In genomic region chr16:85900702-85901580, GRCm38 (mm10) we compare ENCODE assay signal across 8 mouse cellular contexts. TPM values are rescaled to one million over a fixed set of nuclear protein-coding genes. Genes with fewer than 3 reads are reported as not detected.
DNase-seq lines count a peak whose midpoint lies in the region; ATAC-seq and TF ChIP-seq lines count a peak whose summit lies in the region.

No protein-coding gene starts in this region.

- H3K9ac ChIP-seq in intestine, postnatal 0 days (ENCODE audit: low read depth, low read length), result peak overlapping the region; percentile 46
- H3K9ac ChIP-seq in liver, embryonic 11.5 days (ENCODE audit: low read depth, low read length), result no peak overlapping the region

- H3K79me2 ChIP-seq in myocyte (ENCODE audit: control insufficient read depth, insufficient read depth), result peaks cover 6% of the 10 kb centered on the region

- peak overlapping the region; percentile 71 for H3K4me2 ChIP-seq in intestine, postnatal 0 days (replicated peaks; ENCODE audit: low read depth)
- H3K4me2 ChIP-seq in liver, embryonic 11.5 days, result peak overlapping the region; percentile 61
- H3K4me2 ChIP-seq in myocyte (ENCODE audit: low read depth), result peak overlapping the region; percentile 83

- no peak for TF ChIP-seq POLR2A in cerebellum, adult 2 months (IDR thresholded peaks at IDR 0.05; ENCODE audit: borderline replicate concordance, insufficient read depth, low read length)
- TF ChIP-seq POLR2A in myocyte (IDR thresholded peaks at IDR 0.05; ENCODE audit: insufficient read length, low read depth), result peak; percentile 95

- no peaks in the 10 kb centered on the region; the same call in 1 of the 2 replicates for H3K4me1 ChIP-seq in cerebellum, adult 2 months (ENCODE audit: control insufficient read depth, insufficient read depth, low read length)
- no peaks in the 10 kb centered on the region for H3K4me1 ChIP-seq in intestine, postnatal 0 days (replicated peaks; ENCODE audit: control insufficient read depth, insufficient read depth, low read length)
- peaks cover 6% of the 10 kb centered on the region; the same call in 1 of the 2 replicates for H3K4me1 ChIP-seq in liver, embryonic 11.5 days (replicated peaks; ENCODE audit: control insufficient read depth, insufficient read depth, low read length)

- no peak for TF ChIP-seq CTCF in cerebellum, adult 2 months (IDR thresholded peaks at IDR 0.05; ENCODE audit: borderline replicate concordance, insufficient read depth, low read depth, low read length)
- TF ChIP-seq CTCF in intestine, postnatal 0 days (IDR thresholded peaks at IDR 0.05; ENCODE audit: low read depth), result no peak

- no peak overlapping the region for H3K27ac ChIP-seq in cerebellum, adult 2 months (ENCODE audit: insufficient read depth, low read length)
- H3K27ac ChIP-seq in intestine, postnatal 0 days (ENCODE audit: low read depth, low read length), result no peak overlapping the region
- H3K27ac ChIP-seq in liver, embryonic 11.5 days (ENCODE audit: low read depth, low read length), result no peak overlapping the region

- no peaks in the 10 kb centered on the region for H3K27me3 ChIP-seq in cerebellum, adult 2 months (ENCODE audit: control insufficient read depth, insufficient read depth, low read length)
- peaks cover 27% of the 10 kb centered on the region; the same call in 1 of the 2 replicates for H3K27me3 ChIP-seq in intestine, postnatal 0 days (replicated peaks; ENCODE audit: control insufficient read depth, insufficient read depth, low read length)
- H3K27me3 ChIP-seq in liver, embryonic 11.5 days (replicated peaks; ENCODE audit: control insufficient read depth, insufficient read depth, low read length), result peaks cover 40% of the 10 kb centered on the region
- no peaks in the 10 kb centered on the region for H3K27me3 ChIP-seq in myocyte (ENCODE audit: control insufficient read depth, insufficient read depth, insufficient read length)

- DNase-seq in cerebellum, adult 2 months, result peak; percentile 26 to 49
- DNase-seq in cerebellum, adult 9-10 months, result no peak
- peak; percentile 69 for DNase-seq in embryo, embryonic 11 days
- peak; percentile 98 for DNase-seq in heart, adult 11 months
- DNase-seq in liver, embryonic 11.5 days (ENCODE audit: low spot score), result peak; percentile 55
- DNase-seq in urinary bladder, adult 18-20 months (ENCODE audit: low spot score in 2 of 2), result peak; percentile 25 to 38

- ATAC-seq in intestine, postnatal 0 days, result no peak
- ATAC-seq in liver, embryonic 11.5 days (replicated peaks; ENCODE audit: low FRiP score), result 0 out of 2 replicates have a peak, but pooled peaks have one; percentile 41

- H3K9me3 ChIP-seq in intestine, postnatal 0 days (ENCODE audit: control insufficient read depth), result no peaks in the 10 kb centered on the region
- H3K9me3 ChIP-seq in liver, embryonic 11.5 days (ENCODE audit: control insufficient read depth, low read length), result no peaks in the 10 kb centered on the region

- H3K36me3 ChIP-seq in intestine, postnatal 0 days (ENCODE audit: control insufficient read depth, insufficient read depth), result no peaks in the 10 kb centered on the region
- no peaks in the 10 kb centered on the region for H3K36me3 ChIP-seq in liver, embryonic 11.5 days (ENCODE audit: control insufficient read depth, insufficient read depth, low read length)
- H3K36me3 ChIP-seq in myocyte (ENCODE audit: control insufficient read depth, insufficient read depth), result no peaks in the 10 kb centered on the region

- H3K4me3 ChIP-seq in cerebellum, adult 2 months (replicated peaks; ENCODE audit: insufficient read depth, low read depth, low read length), result peak overlapping the region; percentile 69
- H3K4me3 ChIP-seq in intestine, postnatal 0 days (ENCODE audit: low read depth, low read length), result peak overlapping the region; percentile 58
- H3K4me3 ChIP-seq in liver, embryonic 11.5 days (ENCODE audit: low read depth, low read length), result peak overlapping the region; percentile 52
- H3K4me3 ChIP-seq in myocyte, result peak overlapping the region; percentile 55

- peak overlapping the region; percentile 6 for H3ac ChIP-seq in myocyte (ENCODE audit: control insufficient read depth, insufficient read length)

- under 1% methylated on average over 51 of the region's 51 CpGs for WGBS in cerebellum, adult 2 months
- under 1% methylated on average over 51 of the region's 51 CpGs for WGBS in intestine, postnatal 0 days
- WGBS in liver, embryonic 11.5 days, result 1% methylated on average over 51 of the region's 51 CpGs

TF ChIP-seq in myocyte, 11 proteins besides CTCF, POLR2A, EP300 and RAD21:
- TF ChIP-seq REST (IDR thresholded peaks at IDR 0.05; ENCODE audit: insufficient read depth, insufficient read length) (no peak), MAX (IDR thresholded peaks at IDR 0.05; ENCODE audit: low read depth) (no peak), SRF (IDR thresholded peaks at IDR 0.05; ENCODE audit: control insufficient read depth, insufficient read length, low read depth) (no peak), CEBPB (IDR thresholded peaks at IDR 0.05; ENCODE audit: insufficient read depth, poor library complexity, severe bottlenecking) (0 out of 2 replicates have a peak, but pooled peaks have one; percentile 45), POLR2AphosphoS2 (IDR thresholded peaks at IDR 0.05; ENCODE audit: insufficient read length, low read depth) (peak; percentile 95), MYOG (IDR thresholded peaks at IDR 0.05; ENCODE audit: control insufficient read depth in 1 of 3, insufficient read depth in 1 of 3, insufficient read length in 2 of 3, low read depth in 2 of 3) (no peak), TCF12 (IDR thresholded peaks at IDR 0.05; ENCODE audit: insufficient read depth, poor library complexity, severe bottlenecking) (no peak), E2F4 (IDR thresholded peaks at IDR 0.05; ENCODE audit: insufficient read depth) (no peak)

RNA-seq across cellular contexts. Expression of gene Adamts5, which starts 0.7 kb away (rescaled TPM):
- 1.0 and 1.2 TPM in 2 replicates for polyA plus RNA-seq in cerebellum, adult 2 months (2012; rRNA removed)
- 1.2 TPM in 2 replicates for polyA plus RNA-seq in intestine, postnatal 0 days (2015; fragmentation: Nextera tagmentation; extraction: Ambion mirVana)
- 0.53 TPM in 2 replicates for polyA plus RNA-seq in liver, embryonic 11.5 days (2014; fragmentation: Nextera tagmentation; extraction: Ambion mirVana)
- polyA plus RNA-seq in myocyte (2012; fragmentation: generic; extraction: Trizol), result 7.2 TPM
